Mouse (Mus musculus) olfactory bulb, adult 2 months (tissue): ENCODE measurements around the gene Nfib. TPM values are rescaled to one million over a fixed set of nuclear protein-coding genes. Genes with fewer than 3 reads are reported as not detected.

Experiments
- H3K27ac ChIP-seq: fragments of 200-500 bp; 2 replicates; pipeline ENCODE4 v1.5.1; 2012; ENCODE audit warnings: low read depth, low read length; ENCODE audit not compliant: insufficient read depth
- H3K4me1 ChIP-seq: fragments of 200-500 bp; 2 replicates; pipeline ENCODE4 v1.6.1; 2012; ENCODE audit warnings: low read length; ENCODE audit not compliant: control insufficient read depth, insufficient read depth
- H3K4me3 ChIP-seq: fragments of 200-500 bp; 2 replicates; pipeline ENCODE4 v1.5.1; 2012; ENCODE audit warnings: mild to moderate bottlenecking, low read depth, low read length, moderate library complexity; ENCODE audit not compliant: insufficient read depth
- CTCF ChIP-seq: fragments of 200-500 bp; IDR thresholded peaks from 2 replicates; pipeline ENCODE4 v1.5.1; 2012; ENCODE audit warnings: low read depth, mild to moderate bottlenecking, low read length, moderate library complexity; ENCODE audit not compliant: insufficient read depth
- POLR2A ChIP-seq: fragments of 200-500 bp; IDR thresholded peaks from 2 replicates; pipeline ENCODE4 v1.6.1; 2012; ENCODE audit warnings: mild to moderate bottlenecking, low read depth, low read length, moderate library complexity; ENCODE audit not compliant: insufficient read depth
- WGBS: fragments of 180-500 bp; shearing (Covaris S2); methylation state at CpG from one replicate; pipeline ENCODE4 v1.1.7; 2018; 5-methylcytosine and 5-hydroxymethylcytosine counted together
- polyA plus RNA-seq: library from polyadenylated mRNA; stranded (reverse); fragments of >200 nt; gene quantifications from 2 replicates; pipeline ENCODE4 v1.2.4, GENCODE M21; 2012; ENCODE audit warnings: low replicate concordance; ENCODE audit not compliant: missing spikeins, insufficient read depth, insufficient read length

Nfib gene
- polyA plus RNA-seq, 1 experiment, result not detected

DNA sequence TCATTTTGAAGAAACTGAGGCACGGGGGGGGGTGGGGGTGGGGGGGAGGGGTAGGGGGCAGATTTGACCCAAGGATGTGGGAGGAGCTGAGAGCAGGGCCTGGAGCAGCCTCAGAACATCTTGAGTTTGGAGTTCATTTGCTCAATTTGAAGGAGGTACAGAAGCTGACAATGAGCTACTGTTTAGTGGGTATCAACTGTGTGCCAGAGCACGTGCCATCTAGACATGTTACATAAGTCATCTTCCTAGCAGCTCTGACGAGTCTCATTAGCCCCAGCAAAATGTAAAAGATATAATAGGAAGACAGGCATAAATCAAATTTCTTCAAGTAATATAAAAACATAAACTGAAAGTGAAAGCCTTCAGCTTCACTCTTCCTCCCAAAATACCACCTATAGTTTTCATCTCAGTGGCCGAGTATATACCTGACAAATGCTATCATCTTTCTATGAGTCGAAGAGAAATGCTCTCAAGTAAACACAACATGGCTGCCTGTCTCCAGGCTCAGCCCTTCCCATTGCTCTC is 165.0 kb downstream of the Nfib start:
- WGBS, result 73% methylated on average over 5 of the region's 5 CpGs
- TF ChIP-seq CTCF, result no peak
- TF ChIP-seq POLR2A, result no peak
- peaks cover 14% of the 10 kb centered on the region; the same call in 1 of the 2 replicates for H3K4me1 ChIP-seq

DNA sequence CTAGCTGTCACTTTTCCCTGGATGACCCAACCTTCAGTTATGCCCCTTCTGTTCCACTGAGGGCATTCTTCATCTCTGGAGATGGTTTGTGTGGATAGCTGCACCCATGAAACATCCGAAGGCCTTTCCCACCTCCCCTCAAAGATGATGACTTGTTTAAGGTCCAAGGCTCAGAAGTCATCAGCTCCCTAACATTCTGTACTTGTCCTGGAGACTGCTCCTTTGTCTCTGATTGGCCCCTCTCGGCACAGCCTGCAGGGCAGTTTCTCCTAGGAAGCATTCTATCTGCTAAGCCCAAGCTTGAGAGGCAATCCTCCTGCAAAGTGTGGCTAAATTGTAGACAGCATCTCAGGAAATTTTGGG is 165.5 kb downstream of the Nfib start:
- no peak overlapping the region for H3K4me3 ChIP-seq
- H3K4me1 ChIP-seq, result peaks cover 14% of the 10 kb centered on the region; the same call in 1 of the 2 replicates
- TF ChIP-seq POLR2A (no peak), CTCF (no peak)
- WGBS, result 75% methylated on average over 2 of the region's 2 CpGs
- H3K27ac ChIP-seq, result no peak overlapping the region

More for the DNA sequence above, 165.0 kb downstream of the Nfib start:
- no peak overlapping the region for H3K4me3 ChIP-seq
- H3K27ac ChIP-seq, result no peak overlapping the region

DNA sequence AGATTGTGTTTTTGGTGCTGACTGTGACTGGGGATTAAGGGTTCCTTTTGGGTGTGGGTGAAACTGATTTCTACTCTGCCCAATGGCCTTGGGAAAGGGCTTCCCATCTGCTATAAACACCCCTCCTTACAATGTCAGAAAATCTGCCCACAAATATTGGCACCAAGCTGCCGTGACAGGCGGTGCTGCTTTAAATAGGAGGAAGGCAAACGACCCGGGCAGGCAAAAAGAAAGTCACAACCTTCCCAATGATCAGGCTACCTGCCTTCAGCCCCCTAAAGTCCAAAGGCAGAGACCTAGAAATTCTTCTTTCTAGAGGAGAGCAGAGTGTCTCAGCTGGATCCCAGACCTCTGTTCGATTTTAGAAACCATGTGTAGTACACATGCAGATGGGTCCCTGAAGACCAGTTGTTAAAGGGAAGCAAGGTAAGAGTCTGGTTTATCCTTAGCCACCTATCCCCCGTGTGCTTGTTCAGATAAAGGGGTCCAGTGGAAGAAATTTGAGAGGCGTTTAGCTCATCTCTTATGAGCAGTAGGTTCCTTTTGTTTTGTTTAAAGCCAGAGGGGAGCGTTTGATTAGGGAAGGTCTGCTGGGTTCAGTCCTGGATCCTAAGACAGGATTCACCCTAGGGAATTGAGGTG is 166.0 kb downstream of the Nfib start:
- TF ChIP-seq CTCF (no peak), POLR2A (no peak)
- no peak overlapping the region for H3K4me3 ChIP-seq
- 78% methylated on average over 8 of the region's 8 CpGs for WGBS
- H3K27ac ChIP-seq, result no peak overlapping the region
- H3K4me1 ChIP-seq, result peaks cover 14% of the 10 kb centered on the region; the same call in 1 of the 2 replicates

DNA sequence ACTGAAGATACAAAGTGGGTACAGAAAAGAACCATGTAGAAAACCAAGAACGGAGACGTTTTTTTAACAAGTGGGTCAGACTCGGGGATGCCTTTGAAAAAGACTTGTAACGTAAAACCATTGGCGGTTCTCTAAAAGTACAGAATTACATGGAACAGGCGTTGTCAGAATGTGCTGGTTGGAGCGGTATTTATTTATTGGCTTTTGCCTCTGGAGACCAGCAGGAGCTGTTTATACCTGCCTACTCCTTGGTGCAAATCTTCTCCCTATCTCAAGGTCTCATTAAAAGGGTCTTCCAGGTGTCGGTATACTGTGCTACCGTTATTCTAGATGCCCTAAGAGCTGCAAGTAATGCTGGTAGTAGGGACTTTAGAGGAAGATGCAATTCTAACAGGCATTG is 166.7 kb downstream of the Nfib start:
- Histone ChIP-seq H3K4me1 (peaks cover 14% of the 10 kb centered on the region; the same call in 1 of the 2 replicates), H3K27ac (no peak overlapping the region), H3K4me3 (no peak overlapping the region)
- no peak for TF ChIP-seq POLR2A
- no peak for TF ChIP-seq CTCF
- WGBS, result 47% methylated on average over 9 of the region's 9 CpGs

DNA sequence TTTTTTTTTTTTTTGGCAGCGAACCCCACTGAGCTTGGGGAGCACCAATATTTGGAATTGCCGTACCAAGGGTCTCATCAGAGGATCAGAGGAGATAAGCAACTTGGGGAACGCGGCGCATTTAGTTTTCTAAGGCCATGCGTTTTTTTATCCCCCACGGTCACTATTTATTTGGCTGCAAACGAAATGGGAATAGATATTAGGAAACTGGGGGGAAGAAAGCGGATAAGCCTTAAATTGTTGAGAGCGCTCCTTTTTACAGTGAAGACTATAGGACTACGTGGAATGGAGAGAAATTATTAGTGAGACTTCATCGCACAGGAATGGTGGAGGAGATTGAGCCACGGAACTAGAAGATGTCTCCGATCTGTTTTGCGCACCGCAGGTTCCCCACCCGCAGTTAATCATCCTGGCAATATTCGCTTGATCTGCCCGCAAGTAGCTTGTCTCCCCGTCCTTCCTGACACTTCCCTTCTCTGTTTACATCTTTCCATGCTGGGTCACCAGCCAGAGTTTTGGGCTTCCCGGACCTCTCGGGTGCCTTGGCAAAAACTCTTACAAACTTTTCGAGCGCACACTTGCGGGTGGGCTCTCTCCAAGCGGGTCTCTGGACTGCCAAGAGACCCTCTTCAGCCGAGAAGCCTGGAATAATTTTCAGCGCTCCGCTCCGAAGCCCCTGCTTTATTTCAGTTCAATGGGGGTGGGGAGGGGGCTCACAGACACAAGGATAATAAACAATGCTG is 167.3 kb downstream of the Nfib start:
- H3K4me1 ChIP-seq, result peaks cover 14% of the 10 kb centered on the region; the same call in 1 of the 2 replicates
- H3K4me3 ChIP-seq, result peak overlapping the region; percentile 29; the same call in 1 of the 2 replicates
- H3K27ac ChIP-seq, result no peak overlapping the region
- no peak for TF ChIP-seq POLR2A
- TF ChIP-seq CTCF, result no peak
- 34% methylated on average over 30 of the region's 30 CpGs for WGBS

DNA sequence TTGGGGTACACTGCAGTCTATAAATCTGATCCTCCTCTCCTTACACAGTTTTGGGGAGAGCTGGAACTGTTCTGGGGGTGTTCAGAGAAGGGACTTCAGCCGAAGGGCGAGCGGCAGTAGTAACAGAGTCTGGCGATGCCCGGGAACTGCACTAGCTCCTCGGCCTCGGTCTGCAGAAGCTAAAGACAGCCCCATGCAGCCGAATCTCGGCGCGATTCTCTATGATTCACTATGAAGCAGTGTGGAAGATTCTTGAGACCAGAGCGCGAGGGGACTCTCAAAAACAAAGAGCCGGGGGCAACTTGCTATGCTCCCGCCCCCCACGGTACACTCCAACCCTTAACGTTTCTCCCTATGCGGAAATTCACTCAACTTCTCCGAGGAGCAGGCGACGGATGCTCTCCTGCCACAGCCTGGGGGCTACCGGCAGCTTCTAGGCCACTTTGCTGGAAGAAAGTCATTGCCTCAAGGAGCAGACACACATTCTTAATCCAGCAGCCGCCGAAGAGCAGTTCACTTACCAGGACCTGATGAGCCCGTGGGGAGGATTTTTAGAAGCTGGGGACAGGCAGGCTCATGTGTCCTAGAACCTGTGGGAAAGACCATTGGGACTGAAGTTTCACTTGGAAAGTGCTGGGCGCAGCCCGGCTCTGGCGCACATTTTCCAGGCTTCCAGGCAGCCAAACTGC is 168.1 kb downstream of the Nfib start:
- 33% methylated on average over 28 of the region's 28 CpGs for whole genome bisulfite sequencing
- Histone ChIP-seq H3K4me3 (peak overlapping the region; percentile 28), H3K27ac (peak overlapping the region; percentile 14; the same call in 1 of the 2 replicates), H3K4me1 (peaks cover 17% of the 10 kb centered on the region; the same call in 1 of the 2 replicates)
- no peak for TF ChIP-seq POLR2A
- TF ChIP-seq CTCF, result no peak

DNA sequence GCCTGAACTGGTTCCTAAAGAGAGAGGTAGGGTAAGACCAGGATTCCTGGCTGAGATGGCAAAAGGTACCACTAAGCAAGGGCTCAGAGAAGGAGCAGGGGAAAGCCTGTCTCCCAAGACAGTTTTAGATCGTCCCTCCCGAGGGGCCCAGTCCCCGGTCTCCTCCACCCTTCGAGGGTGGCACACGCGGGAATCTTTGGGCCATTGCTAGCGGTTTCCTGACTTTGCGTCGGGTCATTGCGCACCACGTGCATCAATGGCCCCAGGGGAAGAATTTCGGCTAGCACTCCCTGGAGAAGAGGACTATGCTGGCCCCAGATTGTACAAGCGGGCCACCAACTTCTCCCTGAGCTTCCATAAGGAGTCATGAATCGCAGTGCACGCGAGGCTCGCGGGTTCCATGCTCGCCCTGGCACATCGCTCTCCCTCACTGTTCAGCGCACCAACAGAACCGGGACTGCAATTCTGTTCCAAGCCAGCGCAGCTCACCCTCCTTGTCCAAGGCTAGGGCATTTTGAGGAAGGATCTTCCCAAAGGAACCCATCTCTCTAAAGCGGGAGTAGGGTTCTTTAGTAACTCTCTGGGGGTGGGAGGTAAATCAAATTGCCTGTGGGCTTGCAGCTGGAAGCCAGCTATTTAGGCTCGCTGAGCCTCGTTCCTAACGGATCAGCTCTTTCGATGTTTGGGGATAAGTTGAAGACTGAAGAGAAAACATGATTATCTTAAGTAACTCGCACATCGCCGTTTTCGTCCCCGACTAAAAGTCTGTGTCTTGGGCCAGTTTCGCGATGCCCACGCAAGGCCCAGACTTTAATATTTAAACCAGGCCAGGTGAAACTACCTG is 168.9 kb downstream of the Nfib start:
- H3K27ac ChIP-seq, result peak overlapping the region; percentile 14; the same call in 1 of the 2 replicates
- H3K4me1 ChIP-seq, result peaks cover 20% of the 10 kb centered on the region
- WGBS, result 67% methylated on average over 36 of the region's 36 CpGs
- peak overlapping the region; percentile 28 for H3K4me3 ChIP-seq
- TF ChIP-seq CTCF, result no peak
- TF ChIP-seq POLR2A, result no peak
